ENCODE assay signal across 8 mouse cellular contexts in genomic region chr2:52073141-52073904, GRCm38 (mm10). TPM values are rescaled to one million over a fixed set of nuclear protein-coding genes. Genes with fewer than 3 reads are reported as not detected.
A peak's percentile ranks its signal among the peaks of the same experiment; 100 is the strongest.
DNase-seq lines count a peak whose midpoint lies in the region; ATAC-seq and TF ChIP-seq lines count a peak whose summit lies in the region.

No protein-coding gene starts in this region.

- H3K36me3 ChIP-seq in heart, adult 2 months (ENCODE audit: control insufficient read depth, insufficient read depth, low read length) = peaks cover 8% of the 10 kb centered on the region
- peaks cover 15 to 34% of the 10 kb centered on the region in 2 experiments for H3K36me3 ChIP-seq in MEL (ENCODE audit: control insufficient read depth in 1 of 2, insufficient read depth in 2 of 2, low read length in 2 of 2)
- H3K36me3 ChIP-seq in heart, postnatal 0 days (replicated peaks; ENCODE audit: control insufficient read depth, insufficient read depth, low read length) = peaks cover 27% of the 10 kb centered on the region; the same call in 1 of the 2 replicates
- H3K36me3 ChIP-seq in liver, embryonic 11.5 days (ENCODE audit: control insufficient read depth, insufficient read depth, low read length) = peaks cover 21% of the 10 kb centered on the region
- H3K36me3 ChIP-seq in midbrain, embryonic 16.5 days (ENCODE audit: control insufficient read depth, insufficient read depth, low read length) = peaks cover 2% of the 10 kb centered on the region; the same call in 1 of the 2 replicates

- H3K9ac ChIP-seq in heart, adult 2 months (ENCODE audit: low read depth, low read length) = peak overlapping the region; percentile 95
- H3K9ac ChIP-seq in MEL (ENCODE audit: control insufficient read depth, low read depth, low read length, poor library complexity, severe bottlenecking) = peak overlapping the region; percentile 96
- peak overlapping the region; percentile 94 for H3K9ac ChIP-seq in heart, postnatal 0 days (replicated peaks; ENCODE audit: low read depth, low read length)
- H3K9ac ChIP-seq in liver, embryonic 11.5 days (ENCODE audit: low read depth, low read length) = peak overlapping the region; percentile 99
- H3K9ac ChIP-seq in midbrain, embryonic 16.5 days (ENCODE audit: low read depth, low read length) = peak overlapping the region; percentile 88

- no peaks in the 10 kb centered on the region for H3K79me2 ChIP-seq in heart, adult 2 months (replicated peaks; ENCODE audit: control insufficient read depth, insufficient read depth, low read length)
- H3K79me2 ChIP-seq in MEL (ENCODE audit: control insufficient read depth, insufficient read depth, low read length, poor library complexity) = peaks cover 37% of the 10 kb centered on the region

- peak overlapping the region; percentile 98 for H3K4me3 ChIP-seq in heart, adult 2 months
- peak overlapping the region; percentile 61 to 68 for H3K4me3 ChIP-seq in MEL (ENCODE audit: control insufficient read depth in 1 of 2, insufficient read depth in 1 of 2, low read depth in 2 of 2, low read length in 2 of 2)
- H3K4me3 ChIP-seq in embryonic fibroblast, embryonic 13.5 days (ENCODE audit: insufficient read depth, low read length) = peak overlapping the region; percentile 73
- H3K4me3 ChIP-seq in heart, postnatal 0 days (ENCODE audit: low read depth, low read length) = peak overlapping the region; percentile 94
- peak overlapping the region; percentile 99 for H3K4me3 ChIP-seq in liver, embryonic 11.5 days (ENCODE audit: low read depth, low read length)
- H3K4me3 ChIP-seq in midbrain, embryonic 16.5 days (ENCODE audit: low read depth, low read length) = peak overlapping the region; percentile 99

- peak in 1 of 2 experiments; percentile 72 for DNase-seq in heart, adult 2 months
- DNase-seq in heart, adult 11 months = no peak
- DNase-seq in MEL (ENCODE audit: low read depth, low spot score) = peak; percentile 49
- DNase-seq in heart, postnatal 0 days (ENCODE audit: low spot score) = no peak
- no peak for DNase-seq in liver, embryonic 11.5 days (ENCODE audit: low spot score)
- peak; percentile 43 to 52 for DNase-seq in thymus, postnatal 36 days

- H3K27me3 ChIP-seq in heart, adult 2 months (ENCODE audit: control insufficient read depth, insufficient read depth, low read length) = no peaks in the 10 kb centered on the region
- peaks cover 1 to 5% of the 10 kb centered on the region in 2 experiments for H3K27me3 ChIP-seq in MEL (ENCODE audit: control insufficient read depth in 1 of 2, insufficient read depth in 2 of 2, low read length in 2 of 2)
- no peaks in the 10 kb centered on the region for H3K27me3 ChIP-seq in heart, postnatal 0 days (ENCODE audit: control insufficient read depth, insufficient read depth, low read length)
- H3K27me3 ChIP-seq in liver, embryonic 11.5 days (replicated peaks; ENCODE audit: control insufficient read depth, insufficient read depth, low read length) = no peaks in the 10 kb centered on the region
- no peaks in the 10 kb centered on the region for H3K27me3 ChIP-seq in midbrain, embryonic 16.5 days (ENCODE audit: control insufficient read depth, insufficient read depth, low read depth, low read length)

- WGBS in heart, adult 2 months = 4% methylated on average over 56 of the region's 56 CpGs
- WGBS in heart, postnatal 0 days = 2% methylated on average over 55 of the region's 56 CpGs
- 1% methylated on average over 54 of the region's 56 CpGs for WGBS in liver, embryonic 11.5 days
- 2% methylated on average over 55 of the region's 56 CpGs for WGBS in midbrain, embryonic 16.5 days

- TF ChIP-seq CTCF in heart, adult 2 months (IDR thresholded peaks at IDR 0.05) = no peak
- TF ChIP-seq CTCF in MEL (IDR thresholded peaks at IDR 0.05 in 2 of 3, conservative IDR thresholded peaks at IDR 0.05 in 1 of 3; ENCODE audit: control insufficient read depth in 1 of 3, insufficient read depth in 1 of 3, low read depth in 2 of 3, low read length in 3 of 3, poor library complexity in 1 of 3, severe bottlenecking in 1 of 3) = no peak
- no peak for TF ChIP-seq CTCF in embryonic fibroblast, embryonic 13.5 days (IDR thresholded peaks at IDR 0.05; ENCODE audit: borderline replicate concordance, insufficient read depth, low read length)
- TF ChIP-seq CTCF in heart, postnatal 0 days (IDR thresholded peaks at IDR 0.05; ENCODE audit: low read depth) = no peak

- H3K4me1 ChIP-seq in heart, adult 2 months (ENCODE audit: control insufficient read depth, insufficient read depth, low read length) = peaks cover 1% of the 10 kb centered on the region
- peaks cover 0 to 13% of the 10 kb centered on the region in 2 experiments; a peak in 3 of 4 replicates for H3K4me1 ChIP-seq in MEL (ENCODE audit: control insufficient read depth in 1 of 2, insufficient read depth in 2 of 2, low read length in 2 of 2)
- no peaks in the 10 kb centered on the region for H3K4me1 ChIP-seq in embryonic fibroblast, embryonic 13.5 days (ENCODE audit: control insufficient read depth, insufficient read depth, low read length)
- peaks cover 5% of the 10 kb centered on the region; the same call in 1 of the 2 replicates for H3K4me1 ChIP-seq in heart, postnatal 0 days (ENCODE audit: control insufficient read depth, insufficient read depth)
- H3K4me1 ChIP-seq in liver, embryonic 11.5 days (replicated peaks; ENCODE audit: control insufficient read depth, insufficient read depth, low read length) = peaks cover 6% of the 10 kb centered on the region
- H3K4me1 ChIP-seq in midbrain, embryonic 16.5 days (ENCODE audit: control insufficient read depth, insufficient read depth, low read length) = peaks cover 14% of the 10 kb centered on the region

- no peak for TF ChIP-seq RAD21 in MEL (IDR thresholded peaks at IDR 0.05; ENCODE audit: low read depth, low read length)

- peak overlapping the region; percentile 73 for H3K4me2 ChIP-seq in heart, postnatal 0 days (ENCODE audit: low read depth, low read length)
- peak overlapping the region; percentile 84 for H3K4me2 ChIP-seq in liver, embryonic 11.5 days
- H3K4me2 ChIP-seq in midbrain, embryonic 16.5 days (ENCODE audit: low read length) = peak overlapping the region; percentile 84

- no peak for TF ChIP-seq EP300 in heart, adult 2 months (IDR thresholded peaks at IDR 0.05; ENCODE audit: insufficient read depth, low read depth, low read length)
- TF ChIP-seq EP300 in MEL (IDR thresholded peaks at IDR 0.05; ENCODE audit: low read depth in 1 of 2, low read length in 2 of 2) = no peak
- no peak for TF ChIP-seq EP300 in heart, postnatal 0 days (IDR thresholded peaks at IDR 0.05; ENCODE audit: low read depth)

- ATAC-seq in heart, postnatal 0 days (ENCODE audit: insufficient read depth, low read depth) = peak; percentile 51
- peak; percentile 56 for ATAC-seq in liver, embryonic 11.5 days (replicated peaks; ENCODE audit: low FRiP score)
- no peak; the same call in 1 of the 2 replicates for ATAC-seq in midbrain, embryonic 16.5 days

- H3K27ac ChIP-seq in heart, adult 2 months = peak overlapping the region; percentile 69
- peak overlapping the region; percentile 33 for H3K27ac ChIP-seq in MEL (ENCODE audit: control insufficient read depth, low read depth, low read length)
- no peak overlapping the region for H3K27ac ChIP-seq in embryonic fibroblast, embryonic 13.5 days (ENCODE audit: insufficient read depth, low read length)
- peak overlapping the region; percentile 81 for H3K27ac ChIP-seq in heart, postnatal 0 days (ENCODE audit: low read depth)
- H3K27ac ChIP-seq in liver, embryonic 11.5 days (ENCODE audit: low read depth, low read length) = peak overlapping the region; percentile 87
- peak overlapping the region; percentile 81 for H3K27ac ChIP-seq in midbrain, embryonic 16.5 days (ENCODE audit: low read length)

- intact Hi-C loops in heart, adult 2 months (cut with DNase I) = loop anchor here (2.0 to 10.0 kb wide), 4 partner anchors 36 to 1779 kb away; partner anchors contain the start of genes Arl5a, Mmadhc, Nmi and Tnfaip6

- H3K9me3 ChIP-seq in MEL (replicated peaks; ENCODE audit: insufficient read depth, low read length) = no peaks in the 10 kb centered on the region
- H3K9me3 ChIP-seq in heart, postnatal 0 days (replicated peaks; ENCODE audit: control insufficient read depth, low read length) = no peaks in the 10 kb centered on the region
- no peaks in the 10 kb centered on the region for H3K9me3 ChIP-seq in liver, embryonic 11.5 days (ENCODE audit: control insufficient read depth, low read length)
- H3K9me3 ChIP-seq in midbrain, embryonic 16.5 days (replicated peaks; ENCODE audit: control insufficient read depth, low read length, poor library complexity, severe bottlenecking) = no peaks in the 10 kb centered on the region

- no peak for TF ChIP-seq POLR2A in heart, adult 2 months (IDR thresholded peaks at IDR 0.05; ENCODE audit: insufficient read depth, low read depth, low read length)
- TF ChIP-seq POLR2A in MEL (IDR thresholded peaks at IDR 0.05; ENCODE audit: control insufficient read depth in 1 of 2, insufficient read depth in 1 of 2, low read depth in 1 of 2, low read length in 2 of 2, poor library complexity in 1 of 2) = no peak
- no peak for TF ChIP-seq POLR2A in embryonic fibroblast, embryonic 13.5 days (IDR thresholded peaks at IDR 0.05; ENCODE audit: low read depth, low read length)

RNA-seq across cellular contexts. Expression of gene Rif1, which starts 0.7 kb away (rescaled TPM):
- 10 to 100 TPM; 19.3 to 21.9 TPM for total RNA-seq in heart, adult 2 months (2021)
- polyA plus RNA-seq in heart, adult 2 months (2012; rRNA removed) = 2.4 and 4.2 TPM in 2 replicates
- 44.3 and 46.7 TPM in 2 replicates for total RNA-seq in MEL (2012; rRNA removed)
- 100 to 1,000 TPM in 1 of 2 experiments, 10 to 100 TPM in 1; 31.7 to 247 TPM for polyA plus RNA-seq in MEL (2012; ENCODE audit: insufficient read depth in 1 of 2, insufficient read length in 2 of 2, low read depth in 1 of 2, low replicate concordance in 2 of 2, missing spikeins in 1 of 2)
- polyA plus RNA-seq in embryonic fibroblast, embryonic 13.5 days (2011; ENCODE audit: insufficient read length, low read depth, missing spikeins) = 22.5 and 28.2 TPM in 2 replicates
- total RNA-seq in heart, postnatal 0 days (2014; rRNA removed; ENCODE audit: low replicate concordance) = 13.6 and 19.9 TPM in 2 replicates
- polyA plus RNA-seq in heart, postnatal 0 days (2015; fragmentation: Nextera tagmentation; extraction: Ambion mirVana) = 11.3 and 14.3 TPM in 2 replicates
- polyA plus RNA-seq in liver, embryonic 11.5 days (2014; fragmentation: Nextera tagmentation; extraction: Ambion mirVana) = 41.5 and 44.9 TPM in 2 replicates
- polyA plus RNA-seq in midbrain, embryonic 16.5 days (2015; fragmentation: Nextera tagmentation; extraction: Ambion mirVana) = 18.2 and 19.3 TPM in 2 replicates

RNA-seq across cellular contexts. Expression of gene Tnfaip6, which starts 35.5 kb away (rescaled TPM):
- 1 to 10 TPM; 1.1 TPM for total RNA-seq in heart, adult 2 months (2021)
- polyA plus RNA-seq in heart, adult 2 months (2012; rRNA removed) = 0.41 and 1.1 TPM in 2 replicates
- total RNA-seq in MEL (2012; rRNA removed) = not detected in 2 replicates
- polyA plus RNA-seq in MEL (2012; ENCODE audit: insufficient read depth in 1 of 2, insufficient read length in 2 of 2, low read depth in 1 of 2, low replicate concordance in 2 of 2, missing spikeins in 1 of 2) = not detected
- polyA plus RNA-seq in embryonic fibroblast, embryonic 13.5 days (2011; ENCODE audit: insufficient read length, low read depth, missing spikeins) = 13.0 and 21.6 TPM in 2 replicates
- 1.7 and 2.0 TPM in 2 replicates for total RNA-seq in heart, postnatal 0 days (2014; rRNA removed; ENCODE audit: low replicate concordance)
- 3.3 and 3.7 TPM in 2 replicates for polyA plus RNA-seq in heart, postnatal 0 days (2015; fragmentation: Nextera tagmentation; extraction: Ambion mirVana)
- 1.8 and 1.9 TPM in 2 replicates for polyA plus RNA-seq in liver, embryonic 11.5 days (2014; fragmentation: Nextera tagmentation; extraction: Ambion mirVana)
- polyA plus RNA-seq in midbrain, embryonic 16.5 days (2015; fragmentation: Nextera tagmentation; extraction: Ambion mirVana) = 2.8 and 3.8 TPM in 2 replicates

Comparison
In these comparisons a context has a peak if more than half of its experiments do, and no peak if none do; other contexts are left out.
1. DNase-seq: peak in MEL (single experiment) and thymus, postnatal 36 days (2 of 2); none in heart, adult 11 months (single experiment), heart, postnatal 0 days (single experiment) and liver, embryonic 11.5 days (single experiment).
2. Peak in every context shown above with its lines, with median percentiles within 50 percentile points of each other: H3K4me3 ChIP-seq, H3K9ac ChIP-seq and H3K4me2 ChIP-seq.